ENCODE assay signal across 8 mouse cellular contexts in the genomic region with DNA sequence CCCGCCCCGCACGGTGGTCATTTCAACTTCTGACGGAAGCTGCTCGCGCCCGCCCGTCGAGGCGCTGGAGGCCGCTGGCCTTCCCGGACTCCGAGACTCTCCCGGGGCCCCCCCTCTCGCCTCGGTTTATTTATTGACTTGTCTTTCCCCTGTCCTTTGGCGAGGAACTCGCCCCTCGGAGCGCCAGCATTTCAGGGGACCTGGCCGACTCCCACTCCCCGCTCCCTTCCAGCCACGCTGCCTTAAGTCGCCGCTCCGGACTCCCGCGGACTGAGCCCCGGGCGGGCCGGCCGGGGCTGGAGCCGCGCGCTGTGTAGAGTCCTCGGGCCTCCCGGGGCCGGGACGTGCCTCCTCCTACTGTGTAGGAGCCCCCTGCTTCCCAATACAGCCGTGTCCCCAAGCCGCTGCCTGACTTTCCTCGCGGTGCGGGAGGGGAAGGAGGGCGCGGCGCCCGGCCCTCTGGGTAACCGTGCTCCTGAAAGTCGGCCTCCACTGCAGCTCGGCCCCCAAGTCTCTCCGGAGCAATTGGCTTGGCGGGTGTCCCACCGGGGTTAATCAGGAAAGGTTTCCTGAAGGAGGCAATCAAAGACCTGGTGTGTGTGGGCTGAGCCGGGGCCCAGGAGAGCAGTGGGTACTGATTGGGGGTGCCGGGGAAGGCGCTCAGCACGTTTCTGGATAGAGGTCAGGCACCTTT. TPM values are rescaled to one million over a fixed set of nuclear protein-coding genes. Genes with fewer than 3 reads are reported as not detected.
A peak's percentile ranks its signal among the peaks of the same experiment; 100 is the strongest.
DNase-seq lines count a peak whose midpoint lies in the region; ATAC-seq and TF ChIP-seq lines count a peak whose summit lies in the region.

No protein-coding gene starts in this region.

- no peak for TF ChIP-seq EP300 in heart, postnatal 0 days (IDR thresholded peaks at IDR 0.05; ENCODE audit: low read depth)

- H3K4me3 ChIP-seq in thymus, adult 2 months (ENCODE audit: control insufficient read depth, insufficient read depth, low read length), result no peak overlapping the region
- H3K4me3 ChIP-seq in heart, postnatal 0 days (ENCODE audit: low read depth, low read length), result peak overlapping the region; percentile 51
- peak overlapping the region; percentile 49 for H3K4me3 ChIP-seq in midbrain, embryonic 10.5 days

- H3K9ac ChIP-seq in heart, postnatal 0 days (replicated peaks; ENCODE audit: low read depth, low read length), result peak overlapping the region; percentile 44

- 7% methylated on average over 58 of the region's 58 CpGs for WGBS in thymus, adult 2 months
- WGBS in heart, postnatal 0 days, result 6% methylated on average over 57 of the region's 58 CpGs
- 2% methylated on average over 58 of the region's 58 CpGs for WGBS in midbrain, embryonic 10.5 days

- peaks cover 21% of the 10 kb centered on the region for H3K27me3 ChIP-seq in thymus, adult 2 months (ENCODE audit: control insufficient read depth, insufficient read depth, low read length)
- peaks cover 48% of the 10 kb centered on the region for H3K27me3 ChIP-seq in heart, postnatal 0 days (ENCODE audit: control insufficient read depth, insufficient read depth, low read length)
- H3K27me3 ChIP-seq in midbrain, embryonic 10.5 days (ENCODE audit: low read depth, poor library complexity, severe bottlenecking), result peaks cover 63% of the 10 kb centered on the region

- TF ChIP-seq POLR2A in thymus, adult 2 months (IDR thresholded peaks at IDR 0.05; ENCODE audit: control insufficient read depth, extremely low read depth, insufficient read depth, low read length, poor library complexity), result no peak

- ATAC-seq in heart, postnatal 0 days (ENCODE audit: insufficient read depth, low read depth), result peak; percentile 48

- peak overlapping the region; percentile 71 for H3K4me2 ChIP-seq in heart, postnatal 0 days (ENCODE audit: low read depth, low read length)

- DNase-seq in thymus, adult 2 months, result peak; percentile 8
- DNase-seq in thymus, postnatal 25 days, result no peak
- peak; percentile 43 for DNase-seq in embryo, embryonic 11 days
- no peak for DNase-seq in heart, postnatal 0 days (ENCODE audit: low spot score)
- DNase-seq in kidney, postnatal 14 days, result peak; percentile 51
- DNase-seq in midbrain, embryonic 10.5 days (ENCODE audit: low spot score), result peak; percentile 44
- DNase-seq in c-Kit-positive CD71-positive TER-119-positive erythroid progenitor cells, embryonic 14.5 days (ENCODE audit: low spot score), result no peak
- no peak for DNase-seq in layer of hippocampus, adult 11-12 months (ENCODE audit: low spot score)

- no peaks in the 10 kb centered on the region for H3K9me3 ChIP-seq in heart, postnatal 0 days (replicated peaks; ENCODE audit: control insufficient read depth, low read length)
- 0 out of 2 replicates have a peak, but pooled peaks cover 5% of the 10 kb centered on the region for H3K9me3 ChIP-seq in midbrain, embryonic 10.5 days (replicated peaks)

- TF ChIP-seq CTCF in thymus, adult 2 months (IDR thresholded peaks at IDR 0.05; ENCODE audit: borderline replicate concordance, control insufficient read depth, extremely low read depth, insufficient read depth, low read length, poor library complexity), result no peak
- TF ChIP-seq CTCF in heart, postnatal 0 days (IDR thresholded peaks at IDR 0.05; ENCODE audit: low read depth), result no peak

- no peak overlapping the region for H3K27ac ChIP-seq in thymus, adult 2 months (ENCODE audit: control insufficient read depth, insufficient read depth, low read length)
- no peak overlapping the region for H3K27ac ChIP-seq in heart, postnatal 0 days (ENCODE audit: low read depth)
- H3K27ac ChIP-seq in midbrain, embryonic 10.5 days (replicated peaks), result peak overlapping the region; percentile 46; the same call in 1 of the 2 replicates

- peaks cover 9% of the 10 kb centered on the region for H3K4me1 ChIP-seq in thymus, adult 2 months (replicated peaks; ENCODE audit: control insufficient read depth, insufficient read depth, low read length)
- 0 out of 2 replicates have a peak, but pooled peaks cover 9% of the 10 kb centered on the region for H3K4me1 ChIP-seq in heart, postnatal 0 days (ENCODE audit: control insufficient read depth, insufficient read depth)
- H3K4me1 ChIP-seq in midbrain, embryonic 10.5 days, result peaks cover 23% of the 10 kb centered on the region

- no peaks in the 10 kb centered on the region for H3K36me3 ChIP-seq in thymus, adult 2 months (ENCODE audit: control insufficient read depth, insufficient read depth, low read length)
- H3K36me3 ChIP-seq in heart, postnatal 0 days (replicated peaks; ENCODE audit: control insufficient read depth, insufficient read depth, low read length), result no peaks in the 10 kb centered on the region
- H3K36me3 ChIP-seq in midbrain, embryonic 10.5 days, result peaks cover 52% of the 10 kb centered on the region

RNA-seq across cellular contexts. Expression of a gene that starts 13.1 kb away (rescaled TPM):
- polyA plus RNA-seq in thymus, adult 2 months (2012; rRNA removed), result 12.0 and 14.0 TPM in 2 replicates
- total RNA-seq in heart, postnatal 0 days (2014; rRNA removed; ENCODE audit: low replicate concordance), result 6.8 and 14.8 TPM in 2 replicates
- 1.2 and 1.8 TPM in 2 replicates for polyA plus RNA-seq in heart, postnatal 0 days (2015; fragmentation: Nextera tagmentation; extraction: Ambion mirVana)
- 7.6 and 10.8 TPM in 2 replicates for polyA plus RNA-seq in midbrain, embryonic 10.5 days (2016; fragmentation: Nextera tagmentation; extraction: Ambion mirVana)

RNA-seq across cellular contexts. Expression of a gene that starts 31.2 kb away (rescaled TPM):
- polyA plus RNA-seq in thymus, adult 2 months (2012; rRNA removed), result 78.5 and 79.6 TPM in 2 replicates
- 0.27 and 5.4 TPM in 2 replicates for total RNA-seq in heart, postnatal 0 days (2014; rRNA removed; ENCODE audit: low replicate concordance)
- polyA plus RNA-seq in heart, postnatal 0 days (2015; fragmentation: Nextera tagmentation; extraction: Ambion mirVana), result 2.7 and 2.8 TPM in 2 replicates
- polyA plus RNA-seq in midbrain, embryonic 10.5 days (2016; fragmentation: Nextera tagmentation; extraction: Ambion mirVana), result 1.8 and 3.0 TPM in 2 replicates

RNA-seq across cellular contexts. Expression of a gene that starts 39.5 kb away (rescaled TPM):
- 13.1 and 14.1 TPM in 2 replicates for polyA plus RNA-seq in thymus, adult 2 months (2012; rRNA removed)
- 6.1 and 7.1 TPM in 2 replicates for total RNA-seq in heart, postnatal 0 days (2014; rRNA removed; ENCODE audit: low replicate concordance)
- polyA plus RNA-seq in heart, postnatal 0 days (2015; fragmentation: Nextera tagmentation; extraction: Ambion mirVana), result 8.7 and 10.4 TPM in 2 replicates
- 13.5 and 17.0 TPM in 2 replicates for polyA plus RNA-seq in midbrain, embryonic 10.5 days (2016; fragmentation: Nextera tagmentation; extraction: Ambion mirVana)

RNA-seq across cellular contexts. Expression of a gene that starts 39.6 kb away (rescaled TPM):
- 56.4 and 63.8 TPM in 2 replicates for polyA plus RNA-seq in thymus, adult 2 months (2012; rRNA removed)
- 16.7 and 38.2 TPM in 2 replicates for total RNA-seq in heart, postnatal 0 days (2014; rRNA removed; ENCODE audit: low replicate concordance)
- polyA plus RNA-seq in heart, postnatal 0 days (2015; fragmentation: Nextera tagmentation; extraction: Ambion mirVana), result 57.6 and 57.7 TPM in 2 replicates
- polyA plus RNA-seq in midbrain, embryonic 10.5 days (2016; fragmentation: Nextera tagmentation; extraction: Ambion mirVana), result 79.5 and 88.6 TPM in 2 replicates

RNA-seq across cellular contexts. Expression of a gene that starts 44.3 kb away (rescaled TPM):
- 39.7 and 41.7 TPM in 2 replicates for polyA plus RNA-seq in thymus, adult 2 months (2012; rRNA removed)
- total RNA-seq in heart, postnatal 0 days (2014; rRNA removed; ENCODE audit: low replicate concordance), result 6.6 and 7.2 TPM in 2 replicates
- polyA plus RNA-seq in heart, postnatal 0 days (2015; fragmentation: Nextera tagmentation; extraction: Ambion mirVana), result 3.1 TPM in 2 replicates
- 10.6 and 11.3 TPM in 2 replicates for polyA plus RNA-seq in midbrain, embryonic 10.5 days (2016; fragmentation: Nextera tagmentation; extraction: Ambion mirVana)

Comparison
In these comparisons a context has a peak if more than half of its experiments do, and no peak if none do; other contexts are left out.
1. DNase-seq: peak in thymus, adult 2 months (single experiment), embryo, embryonic 11 days (single experiment), kidney, postnatal 14 days (single experiment) and midbrain, embryonic 10.5 days (single experiment); none in thymus, postnatal 25 days (single experiment), heart, postnatal 0 days (single experiment), c-Kit-positive CD71-positive TER-119-positive erythroid progenitor cells, embryonic 14.5 days (single experiment) and layer of hippocampus, adult 11-12 months (single experiment).
2. RNA of a gene that starts 31.2 kb away (polyA plus RNA-seq): 78.5 to 79.6 TPM in thymus, adult 2 months; 2.7 to 2.8 TPM in heart, postnatal 0 days and 1.8 to 3.0 TPM in midbrain, embryonic 10.5 days; every median in the first group is over 10 times any median in the second.